Mouse (Mus musculus) layer of hippocampus, postnatal 25 days (tissue): ENCODE results near the gene Olfr1301. TPM values are rescaled to one million over a fixed set of nuclear protein-coding genes. Genes with fewer than 3 reads are reported as not detected.

Experiments used
- DNase-seq, 2 experiments: peaks; one replicate each; pipeline ENCODE4 v3.0.0; 2022; ENCODE audit warnings: mixed read lengths in 2 of 2, low spot score in 1 of 2; ENCODE audit errors: extremely low spot score in 1 of 2
- total RNA-seq, 2 experiments: library from RNA; stranded (reverse); gene quantifications; 2 replicates each; pipeline ENCODE4 v1.2.3; 2021

The Olfr1301 gene
- not detected for total RNA-seq

DNA sequence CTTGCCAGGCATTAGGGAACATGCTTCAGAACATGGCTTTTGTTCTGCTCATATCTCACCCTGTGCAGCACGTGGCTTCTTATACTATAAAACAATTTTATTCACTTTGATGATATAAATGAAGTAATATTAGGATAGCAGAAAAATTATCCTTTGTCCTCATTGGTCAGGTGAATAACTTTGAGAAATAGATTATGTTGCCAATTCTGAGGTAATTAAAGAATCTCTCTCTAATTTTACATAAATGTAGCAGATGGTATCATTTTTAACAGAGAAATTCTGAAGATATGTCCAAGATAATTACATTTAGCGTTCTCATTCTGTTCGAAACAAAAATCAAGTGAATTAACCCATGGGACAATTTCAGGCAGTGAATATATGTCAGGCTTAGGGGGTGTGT lies at the start of gene Olfr1301:
Gene Olfr1301 (plus strand): TSS at position 301 of the 400 bp plus-strand sequence.
- no peak for DNase-seq

DNA sequence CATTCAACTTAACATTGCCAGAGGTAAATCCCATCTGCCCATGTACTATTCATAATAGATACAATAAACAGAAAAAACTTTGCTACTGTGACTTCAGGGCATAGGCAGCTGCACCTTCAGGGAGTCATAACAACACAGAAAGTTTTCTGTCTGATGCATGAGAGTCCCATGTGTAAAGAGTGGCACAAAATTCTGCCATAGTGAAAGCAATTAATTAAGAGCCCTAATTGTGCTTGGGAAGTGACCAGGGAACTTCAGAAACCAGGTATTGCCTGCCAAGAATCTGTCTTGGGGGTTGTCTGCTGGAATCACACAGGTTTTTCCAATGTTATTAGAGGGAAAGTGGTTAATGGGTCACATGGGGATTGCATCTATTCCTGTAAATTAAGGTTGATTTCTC lies 24.1 kb upstream of the Olfr1301 start:
- DNase-seq = no peak

DNA sequence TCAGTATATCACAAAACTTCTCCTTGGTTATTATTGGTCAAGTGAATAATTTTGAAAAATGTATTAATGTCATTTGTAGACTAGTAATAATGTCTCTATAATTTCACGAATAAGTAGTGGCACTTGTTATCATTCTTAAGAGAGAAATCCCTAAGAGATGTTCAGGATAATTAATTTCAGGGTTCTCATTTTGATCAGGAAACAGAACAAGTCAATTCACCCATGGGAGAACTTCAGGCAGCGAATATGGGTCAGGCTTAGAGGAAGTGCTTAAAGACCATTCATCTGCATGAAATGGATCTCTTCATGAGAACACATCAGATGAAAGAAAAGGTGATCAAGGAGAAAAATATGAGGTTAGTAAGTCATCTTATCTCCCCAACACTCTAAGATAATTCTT lies 26.3 kb downstream of the Olfr1301 start, which contains the start of gene Olfr1302:
Gene Olfr1302 (plus strand): TSS at position 301 of the 400 bp plus-strand sequence.
- DNase-seq = no peak

Other genes starting within 250 kb of the Olfr1301 start
- not detected for gene Olfr1293-ps, start 225.8 kb upstream of the Olfr1301 start, total RNA-seq
- not detected for gene Olfr1294, start 210.7 kb upstream of the Olfr1301 start, total RNA-seq
- not detected for gene Olfr1295, start 181.3 kb upstream of the Olfr1301 start, total RNA-seq
- not detected for gene Olfr1297, start 124.5 kb upstream of the Olfr1301 start, total RNA-seq
- gene Olfr1298, start 101.8 kb upstream of the Olfr1301 start, total RNA-seq = not detected
- not detected for gene Olfr1299, start 89.6 kb upstream of the Olfr1301 start, total RNA-seq
- gene Olfr1302, start 26.4 kb downstream of the Olfr1301 start, total RNA-seq = not detected
- not detected for gene Olfr1303, start 69.3 kb downstream of the Olfr1301 start, total RNA-seq
- not detected for gene Olfr1305, start 126.1 kb downstream of the Olfr1301 start, total RNA-seq
- gene Olfr1306, start 165.3 kb downstream of the Olfr1301 start, total RNA-seq = not detected
- gene Olfr1307, start 198.4 kb downstream of the Olfr1301 start, total RNA-seq = under 1 TPM; 0.02 to 0.05 TPM
- gene Olfr1308, start 213.9 kb downstream of the Olfr1301 start, total RNA-seq = not detected
- gene Olfr1309, start 239.3 kb downstream of the Olfr1301 start, total RNA-seq = not detected